Mouse (Mus musculus): ENCODE data around the gene Rwdd2b.

Rwdd2b gene

DNA sequence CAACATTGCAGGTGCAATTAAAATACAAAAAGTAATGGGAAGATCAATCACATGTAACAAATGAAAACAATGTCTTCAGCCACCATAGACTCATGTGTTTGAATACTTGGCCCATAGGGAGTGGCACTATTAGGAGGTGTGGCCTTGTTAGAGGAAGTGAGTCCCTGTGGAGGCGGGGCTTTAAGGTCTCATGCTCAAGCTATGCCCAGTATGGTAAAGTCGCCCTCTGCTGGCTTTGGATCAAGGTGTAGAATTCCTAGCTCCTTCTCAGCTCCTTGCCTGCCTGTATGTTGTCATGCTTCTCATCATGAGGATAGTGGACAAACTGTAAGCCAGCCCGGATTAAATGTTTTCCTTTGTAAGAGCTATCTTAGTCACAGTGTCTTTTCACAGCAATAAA, 35.4 kb downstream of the Rwdd2b start:
- DNase-seq = no peak

DNA sequence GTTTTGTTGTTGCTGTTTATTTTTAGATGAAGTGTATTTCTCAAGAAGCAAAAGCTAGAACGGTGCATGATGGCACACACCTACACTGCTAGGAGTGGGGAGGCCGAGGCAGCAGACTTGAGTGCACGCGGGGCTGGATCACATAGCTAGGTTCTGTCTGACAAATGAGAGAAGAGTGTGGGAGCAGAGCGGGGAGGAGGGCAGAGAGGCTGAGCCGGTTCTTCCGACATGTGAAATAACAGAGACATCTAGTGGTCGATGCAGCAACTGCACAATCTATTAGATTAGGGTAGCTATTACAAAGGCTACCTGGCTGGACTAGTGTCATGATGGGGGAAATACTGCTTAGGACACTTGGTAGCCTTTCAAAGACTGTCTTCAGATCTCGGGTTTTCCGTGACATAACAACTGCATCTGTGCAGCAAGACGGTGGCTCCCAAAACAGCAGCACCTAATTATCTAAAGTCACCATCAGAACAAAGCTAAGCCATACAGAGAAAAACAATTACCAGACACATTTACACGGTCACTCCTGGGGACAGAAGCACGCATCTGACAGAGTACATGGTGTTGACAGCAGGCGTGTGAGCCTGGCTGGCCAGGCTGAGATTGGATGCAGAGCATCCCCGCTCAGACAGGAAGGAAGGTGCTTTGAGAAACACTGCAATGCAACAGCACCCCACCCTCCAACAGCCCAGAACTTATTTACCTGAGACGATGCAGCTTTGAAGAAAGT, 46.4 kb downstream of the Rwdd2b start:
- DNase-seq = peak; percentile 48 to 74

DNA sequence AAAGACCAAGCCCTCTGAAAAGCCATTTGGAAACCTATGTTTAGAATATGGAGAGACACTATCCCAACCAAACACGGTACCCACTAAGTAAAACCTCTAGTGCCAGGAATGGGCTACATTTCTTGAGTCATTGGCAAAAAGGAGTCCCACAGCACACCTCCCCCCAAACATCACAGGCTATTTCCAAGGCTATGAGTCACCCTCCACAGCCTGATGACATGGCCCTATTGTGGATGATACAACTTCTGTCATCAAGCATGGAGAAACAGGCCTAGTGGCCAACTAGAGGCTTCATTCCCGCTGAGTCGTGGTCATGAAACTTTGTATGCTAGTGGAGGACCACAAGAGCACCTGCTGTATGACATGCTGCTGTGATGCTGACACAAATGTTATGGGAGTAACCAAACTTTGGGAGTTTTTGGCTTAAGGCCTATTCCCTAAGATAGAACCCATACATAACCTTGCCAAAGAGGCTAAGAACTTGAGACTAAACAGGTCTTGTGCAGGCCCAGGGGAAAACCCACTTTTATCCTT, 52.9 kb downstream of the Rwdd2b start:
- no peak for DNase-seq

DNA sequence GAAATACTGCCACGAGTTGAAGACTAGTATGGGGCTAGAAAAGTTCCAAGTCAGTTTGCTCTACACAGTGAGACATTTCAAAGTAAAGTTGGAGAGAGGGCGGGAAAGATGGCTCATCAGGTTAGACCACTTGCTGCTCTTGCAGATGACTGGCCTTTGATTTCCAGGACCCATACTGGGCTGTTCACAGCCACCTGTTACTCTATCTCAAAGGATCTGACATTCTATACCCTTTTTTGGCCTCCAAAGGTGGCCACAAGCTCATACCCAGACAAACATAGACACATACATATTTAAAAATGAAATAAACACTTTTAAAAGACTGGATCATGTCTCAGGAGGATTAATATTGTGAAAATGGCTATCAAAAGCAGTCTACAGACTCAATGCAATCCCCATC, 56.0 kb downstream of the Rwdd2b start:
- DNase-seq = no peak

Measured in cerebellum, postnatal 36 days (tissue).